Mouse (Mus musculus) spleen, adult 2 months (tissue): ENCODE measurements around the gene Ndufs6. TPM values are rescaled to one million over a fixed set of nuclear protein-coding genes. Genes with fewer than 3 reads are reported as not detected.

Experiments
- DNase-seq, 2 experiments: peaks; one replicate each; pipeline versions ENCODE4 v3.0.0 to v3.0.0-alpha.2; 2012 to 2021; ENCODE audit warnings: low spot score in 2 of 2, low read depth in 1 of 2
- H3K27ac ChIP-seq: fragments of 200-500 bp; 2 replicates; pipeline ENCODE4 v1.5.1; 2012; ENCODE audit warnings: low read length, inconsistent platforms; ENCODE audit not compliant: insufficient read depth
- H3K27me3 ChIP-seq: fragments of 200-500 bp; 2 replicates; pipeline ENCODE4 v1.6.1; 2012; ENCODE audit warnings: mild to moderate bottlenecking, moderate library complexity, low read length, inconsistent platforms; ENCODE audit not compliant: control insufficient read depth, insufficient read depth
- H3K36me3 ChIP-seq: fragments of 200-500 bp; 2 replicates; pipeline ENCODE4 v1.6.1; 2012; ENCODE audit warnings: mild to moderate bottlenecking, low read length, inconsistent platforms; ENCODE audit not compliant: control insufficient read depth, insufficient read depth
- H3K4me1 ChIP-seq: fragments of 200-500 bp; 2 replicates; pipeline ENCODE4 v1.6.1; 2011; ENCODE audit warnings: inconsistent platforms; ENCODE audit not compliant: control insufficient read depth, insufficient read depth, insufficient read length
- H3K4me3 ChIP-seq: fragments of 200-500 bp; 2 replicates; pipeline ENCODE4 v1.5.1; 2011; ENCODE audit warnings: mild to moderate bottlenecking, inconsistent platforms; ENCODE audit not compliant: insufficient read depth, insufficient read length; ENCODE audit errors: extremely low read depth
- CTCF ChIP-seq: fragments of 200-500 bp; IDR thresholded peaks from 2 replicates; pipeline ENCODE4 v1.5.1; 2011; ENCODE audit warnings: mild to moderate bottlenecking, inconsistent platforms; ENCODE audit not compliant: insufficient read depth, insufficient read length, insufficient replicate concordance; ENCODE audit errors: extremely low read depth
- POLR2A ChIP-seq: fragments of 200-500 bp; IDR thresholded peaks from 2 replicates; pipeline ENCODE4 v1.6.1; 2011; ENCODE audit warnings: low read depth, low read length, inconsistent platforms
- WGBS: fragments of 180-500 bp; shearing (Covaris S2); methylation state at CpG from one replicate; pipeline ENCODE4 v1.1.7; 2018; 5-methylcytosine and 5-hydroxymethylcytosine counted together
- polyA plus RNA-seq: library from polyadenylated mRNA; depleted of rRNA; stranded (reverse); fragments of >200 nt; gene quantifications from 2 replicates; pipeline ENCODE4 v1.2.3, GENCODE M21; 2012

The Ndufs6 gene
- polyA plus RNA-seq, 1 experiment = 19.9 TPM

DNA sequence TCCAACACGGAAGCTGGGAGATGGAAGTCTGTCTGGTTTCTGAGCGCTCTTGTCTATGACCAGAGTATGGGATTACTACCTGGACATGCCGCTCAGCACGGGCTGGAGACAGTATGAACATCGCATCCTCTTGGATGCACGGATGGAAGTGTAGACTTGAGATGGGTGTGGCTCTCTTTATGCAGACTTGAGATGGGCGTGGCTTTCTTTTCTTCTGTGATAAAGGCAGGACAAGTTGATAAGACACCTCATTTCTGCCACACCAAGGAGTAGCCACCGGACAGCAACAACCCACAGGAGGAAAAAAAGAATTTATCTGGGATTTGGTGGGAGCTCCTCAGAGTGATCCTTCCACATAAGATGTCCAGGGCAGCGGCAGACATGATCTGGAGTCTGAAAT, 22.4 kb upstream of the Ndufs6 start:
- no peaks in the 10 kb centered on the region for H3K27me3 ChIP-seq
- no peaks in the 10 kb centered on the region for H3K4me1 ChIP-seq
- no peak for TF ChIP-seq POLR2A
- TF ChIP-seq CTCF = no peak
- no peak for DNase-seq
- WGBS = 80% methylated on average over 9 of the region's 9 CpGs
- H3K36me3 ChIP-seq = no peaks in the 10 kb centered on the region
- no peak overlapping the region for H3K4me3 ChIP-seq
- no peak overlapping the region for H3K27ac ChIP-seq

DNA sequence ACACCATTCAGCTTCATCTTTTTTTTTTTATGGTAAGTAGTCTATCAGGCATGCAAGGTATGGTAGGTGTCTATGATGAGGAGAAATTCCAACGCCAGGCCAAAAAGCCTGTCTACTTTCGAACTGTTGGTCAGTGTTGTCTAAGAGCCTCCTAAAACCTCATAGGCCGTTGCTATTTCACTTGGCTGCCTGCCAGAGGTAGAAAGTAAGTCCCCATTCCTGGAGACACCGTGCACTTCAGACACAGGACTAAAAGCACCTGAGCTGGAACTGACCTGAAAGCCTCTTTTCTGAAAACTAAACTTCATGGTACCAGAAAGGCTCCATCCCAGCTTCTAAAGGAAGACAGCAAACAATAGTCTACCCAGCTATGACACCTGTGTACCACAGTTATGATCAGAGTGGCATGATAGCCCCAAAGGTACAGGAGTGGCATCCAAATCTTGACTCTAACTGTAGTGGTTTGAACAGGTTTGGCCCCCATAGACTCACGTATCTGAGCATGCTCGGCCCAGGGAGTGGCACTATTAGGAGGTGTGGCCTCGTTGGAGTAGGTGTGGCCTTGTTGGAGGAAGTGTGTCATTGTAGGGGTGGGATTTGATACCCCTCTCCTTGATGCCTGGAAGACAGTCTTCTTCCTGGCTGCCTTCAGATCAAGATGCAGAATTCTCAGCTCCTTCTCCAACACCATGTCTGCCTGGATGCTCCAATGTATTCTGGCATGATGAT, 19.7 kb upstream of the Ndufs6 start:
- 84% methylated on average over 7 of the region's 7 CpGs for WGBS
- Histone ChIP-seq H3K4me3 (no peak overlapping the region), H3K27me3 (no peaks in the 10 kb centered on the region), H3K4me1 (no peaks in the 10 kb centered on the region), H3K36me3 (no peaks in the 10 kb centered on the region), H3K27ac (no peak overlapping the region)
- TF ChIP-seq CTCF = no peak
- no peak for TF ChIP-seq POLR2A
- DNase-seq = no peak

DNA sequence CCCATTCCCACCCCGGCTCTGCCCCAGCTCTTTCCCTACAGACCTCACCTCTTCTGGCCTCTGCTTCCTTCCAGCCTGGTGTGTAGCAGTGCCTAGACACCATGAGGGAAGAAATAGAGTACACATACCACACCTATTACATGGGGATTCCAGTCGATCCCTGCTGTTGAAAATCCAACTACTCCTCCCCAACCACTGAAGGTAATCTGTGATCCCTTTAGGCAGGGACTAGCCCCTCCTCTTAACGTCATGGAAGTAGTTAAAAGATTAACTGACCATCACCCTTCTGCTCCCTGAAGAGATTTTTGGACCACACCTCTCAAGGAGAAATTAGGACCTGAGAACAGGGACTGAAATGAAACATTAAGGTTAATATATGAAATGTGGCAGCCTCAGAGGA, 18.8 kb upstream of the Ndufs6 start:
- H3K36me3 ChIP-seq = no peaks in the 10 kb centered on the region
- H3K4me1 ChIP-seq = no peaks in the 10 kb centered on the region
- H3K4me3 ChIP-seq = no peak overlapping the region
- no peaks in the 10 kb centered on the region for H3K27me3 ChIP-seq
- DNase-seq = no peak
- TF ChIP-seq CTCF = no peak
- no peak for TF ChIP-seq POLR2A
- WGBS = 80% methylated on average over 3 of the region's 3 CpGs
- no peak overlapping the region for H3K27ac ChIP-seq

DNA sequence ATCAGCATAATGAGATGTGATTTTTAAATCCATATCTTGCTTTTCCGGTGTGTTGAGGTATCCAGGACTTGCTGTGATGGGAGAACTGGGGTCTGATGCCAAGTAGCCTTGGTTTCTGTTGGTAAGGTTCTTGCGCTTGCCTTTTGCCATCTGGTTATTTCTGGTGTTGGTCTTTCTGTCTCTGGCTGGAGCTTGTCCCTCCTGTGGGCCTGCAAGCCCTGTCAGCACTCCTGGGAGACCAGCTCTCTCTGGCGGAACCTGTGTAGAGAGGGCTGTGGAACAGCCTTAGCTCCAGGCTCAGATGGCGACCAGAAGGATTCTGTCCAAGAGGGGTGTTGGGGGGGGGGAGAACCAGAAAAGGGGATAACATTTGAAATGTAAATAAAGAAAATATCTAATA, 18.4 kb upstream of the Ndufs6 start:
- Histone ChIP-seq H3K27me3 (no peaks in the 10 kb centered on the region), H3K4me3 (no peak overlapping the region), H3K4me1 (no peaks in the 10 kb centered on the region), H3K36me3 (no peaks in the 10 kb centered on the region), H3K27ac (no peak overlapping the region)
- WGBS = 89% methylated on average over 4 of the region's 4 CpGs
- no peak for DNase-seq
- TF ChIP-seq CTCF (no peak), POLR2A (no peak)

DNA sequence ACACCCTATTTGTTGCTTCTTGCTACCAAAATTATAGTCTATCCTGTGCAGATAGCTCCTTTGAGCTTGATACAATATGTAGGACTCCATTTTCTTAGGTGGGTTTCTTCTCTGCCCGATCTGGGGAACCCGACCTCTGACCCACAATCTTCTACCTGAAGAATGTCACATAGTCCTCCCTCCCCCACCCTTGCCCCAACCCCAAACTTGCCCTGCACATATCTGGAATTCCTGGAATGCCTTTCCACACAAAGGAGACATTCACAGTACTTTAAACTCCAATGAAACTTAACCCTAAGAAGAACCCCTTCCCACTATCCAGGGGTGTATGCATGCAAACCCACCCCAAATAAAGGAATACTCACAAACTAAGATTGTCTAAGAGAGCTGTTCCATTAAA, 17.8 kb upstream of the Ndufs6 start:
- no peak for TF ChIP-seq CTCF
- TF ChIP-seq POLR2A = no peak
- Histone ChIP-seq H3K27ac (no peak overlapping the region), H3K4me1 (no peaks in the 10 kb centered on the region), H3K36me3 (no peaks in the 10 kb centered on the region), H3K4me3 (no peak overlapping the region), H3K27me3 (no peaks in the 10 kb centered on the region)
- DNase-seq = no peak
- WGBS = 69% methylated on average over 2 of the region's 2 CpGs

DNA sequence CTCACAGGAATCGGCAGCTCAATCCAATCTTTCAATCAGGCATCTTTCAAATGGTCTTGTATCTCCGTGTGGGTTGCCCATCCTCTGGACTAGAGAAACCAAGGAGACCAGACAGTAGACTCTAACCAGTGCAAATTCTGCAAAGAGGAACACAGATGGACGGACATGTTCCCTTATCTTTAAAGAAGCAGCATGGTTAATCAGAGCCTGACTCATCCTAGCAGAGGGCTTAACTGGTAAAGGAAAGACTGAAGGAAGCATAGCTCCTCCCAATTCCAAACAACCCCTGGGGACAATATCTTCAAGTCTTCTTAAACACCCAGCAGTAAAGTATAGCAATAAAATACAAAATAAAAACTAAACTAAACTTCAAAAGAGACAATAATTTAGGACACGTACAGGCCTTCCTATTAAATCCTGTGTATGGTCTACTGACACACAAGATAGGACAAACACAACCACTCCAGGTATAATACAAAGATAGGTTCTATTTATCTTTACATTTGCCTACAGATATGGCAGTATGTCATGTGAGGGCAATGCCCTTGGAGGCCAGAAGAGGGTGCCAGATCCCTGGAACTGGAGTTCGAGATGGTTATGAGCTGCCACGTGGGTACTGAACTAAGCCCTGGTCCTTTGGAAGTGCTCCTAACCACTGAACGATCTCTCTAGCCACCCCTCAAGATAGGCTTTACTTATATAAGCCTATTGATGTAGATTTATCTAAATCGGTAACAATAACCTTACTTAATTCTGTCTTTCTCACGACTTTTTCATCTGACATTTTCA, 17.0 kb upstream of the Ndufs6 start:
- Histone ChIP-seq H3K4me3 (no peak overlapping the region), H3K36me3 (no peaks in the 10 kb centered on the region), H3K4me1 (no peaks in the 10 kb centered on the region), H3K27ac (no peak overlapping the region), H3K27me3 (no peaks in the 10 kb centered on the region)
- no peak for DNase-seq
- WGBS = 69% methylated on average over 9 of the region's 9 CpGs
- TF ChIP-seq POLR2A = no peak
- peak; percentile 17; the same call in 1 of the 2 replicates for TF ChIP-seq CTCF

DNA sequence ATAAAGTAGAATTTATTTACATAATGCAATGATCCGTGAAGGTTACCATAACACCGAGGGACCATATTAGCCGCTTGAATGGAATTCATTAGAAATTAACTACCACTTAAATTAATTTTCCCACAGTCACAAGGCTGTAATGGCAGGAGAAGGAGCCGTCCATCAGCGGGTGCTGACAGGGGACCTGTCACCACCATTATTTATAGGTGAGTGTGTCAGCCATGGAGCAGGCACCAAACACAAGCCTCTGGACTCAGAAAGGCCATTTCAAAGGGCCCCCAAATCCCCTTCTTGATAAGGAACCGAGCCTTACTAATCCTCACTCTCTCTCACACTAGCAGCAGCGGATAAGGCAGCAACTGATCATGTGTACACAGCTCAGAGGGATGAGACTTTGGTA, 8.4 kb upstream of the Ndufs6 start:
- 72% methylated on average over 7 of the region's 7 CpGs for WGBS
- no peaks in the 10 kb centered on the region for H3K4me1 ChIP-seq
- DNase-seq = no peak
- H3K4me3 ChIP-seq = no peak overlapping the region
- no peaks in the 10 kb centered on the region for H3K27me3 ChIP-seq
- H3K36me3 ChIP-seq = no peaks in the 10 kb centered on the region
- TF ChIP-seq POLR2A (no peak), CTCF (no peak)
- no peak overlapping the region for H3K27ac ChIP-seq
